Mouse (Mus musculus) thymus, postnatal 25 days (tissue): ENCODE measurements at regions not wholly inside any gene's neighbourhood (a gene's known extent, or its start where the extent isn't known, plus 50 kb on each side); places are given as distances from the start of the nearest gene placed in this dataset.

ENCODE experiments used
- DNase-seq: peaks from one replicate; pipeline ENCODE4 v3.0.0; 2022

- DNase-seq, result no peak
Observed at GRCm38 (mm10) chr16:20794721-20795120, 60.4 kb upstream of the Thpo start.
